Mouse (Mus musculus) adrenal gland, adult 2 months (tissue): Measurements from ENCODE around the gene Igf1r. TPM values are rescaled to one million over a fixed set of nuclear protein-coding genes. Genes with fewer than 3 reads are reported as not detected.

Experiments used
- DNase-seq: peaks from one replicate; pipeline ENCODE4 v3.0.0; 2021
- polyA plus RNA-seq: library from polyadenylated mRNA; depleted of rRNA; stranded (reverse); fragments of >200 nt; gene quantifications from 2 replicates; pipeline ENCODE4 v1.2.3, GENCODE M21; 2012
- total RNA-seq, 2 experiments: library from RNA; stranded (reverse); gene quantifications; 2 replicates each; pipeline ENCODE4 v1.2.3; 2021

Igf1r gene
- total and polyA plus RNA-seq, 3 experiments = 21.3 to 95.1 (median 41.2) TPM

DNA sequence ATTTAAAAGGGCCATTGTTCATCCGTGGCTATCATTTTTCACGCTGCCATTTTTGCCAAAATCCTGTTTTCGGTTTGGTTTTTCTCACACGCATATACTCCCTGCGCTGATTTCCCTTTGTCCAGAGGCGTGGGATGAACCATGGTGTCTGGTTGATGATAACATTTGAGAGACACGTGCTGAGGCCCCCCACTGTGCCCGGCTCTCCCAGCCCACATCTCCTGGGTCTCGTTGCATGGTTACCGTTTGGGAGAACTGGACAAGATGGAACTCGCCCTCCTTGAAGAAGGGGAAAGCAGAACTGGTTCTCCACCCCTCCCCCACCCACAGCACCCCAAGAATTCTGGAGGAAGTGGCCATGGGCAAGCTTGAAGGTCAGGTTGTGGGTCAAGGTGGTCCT lies 274.4 kb downstream of the Igf1r start:
- no peak for DNase-seq

DNA sequence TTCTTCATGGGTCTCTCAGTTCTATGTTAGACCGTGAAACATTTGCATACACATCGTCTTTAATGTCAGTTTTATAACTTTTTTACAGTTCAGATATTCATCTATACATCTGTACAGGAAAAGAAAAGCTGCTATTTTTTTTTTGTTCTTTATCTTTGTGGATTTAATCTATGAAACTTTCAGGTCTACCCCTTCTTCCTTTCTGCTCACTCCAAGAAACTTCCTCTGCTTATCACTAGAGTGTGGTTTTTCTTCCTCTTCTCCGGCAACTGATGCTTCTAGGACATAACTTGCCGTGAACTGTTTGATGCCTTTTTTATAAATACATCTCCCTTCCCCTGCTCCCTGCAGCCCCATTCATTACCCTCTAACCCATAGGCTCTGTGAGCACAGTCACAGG lies 275.0 kb downstream of the Igf1r start:
- DNase-seq = no peak

DNA sequence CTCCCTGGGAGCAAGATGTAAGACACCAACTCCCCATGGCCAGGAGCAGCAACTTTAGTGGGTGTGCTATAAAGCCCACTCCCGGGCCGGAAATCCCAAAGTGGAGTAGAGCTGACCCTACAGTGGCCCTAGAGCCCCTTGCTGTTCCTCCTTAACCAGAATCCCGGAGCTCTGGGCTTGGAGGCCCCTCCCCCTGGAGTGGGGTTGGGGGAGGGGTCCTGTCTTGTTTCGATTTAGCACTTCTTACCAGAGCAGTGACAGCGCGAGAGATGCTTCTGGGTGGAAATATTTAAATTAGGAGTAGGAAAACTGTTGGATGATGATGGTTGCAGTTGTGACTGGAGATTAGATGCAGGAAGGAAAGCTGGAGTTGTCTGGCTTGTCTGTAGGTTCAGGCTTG lies 275.9 kb downstream of the Igf1r start:
- DNase-seq = no peak

DNA sequence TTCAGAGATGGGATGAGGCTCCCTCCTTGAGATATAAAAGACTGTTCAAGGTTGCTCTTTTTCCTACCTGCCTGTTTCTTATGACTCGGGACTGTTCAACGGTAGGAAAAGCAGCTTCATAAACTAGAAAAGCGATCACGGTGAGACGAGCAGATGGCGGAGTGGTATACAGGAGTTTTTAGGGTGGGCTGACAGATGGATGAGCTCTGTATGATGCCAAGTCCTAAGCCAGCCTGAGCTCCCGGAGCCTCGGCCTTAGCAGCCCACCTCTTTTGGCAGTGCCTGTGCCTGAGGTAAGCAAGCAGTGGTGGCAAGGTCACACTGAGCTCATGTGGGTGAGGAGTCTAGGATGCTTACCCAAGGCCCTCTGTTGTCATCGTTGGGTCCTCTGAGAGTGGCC lies 278.2 kb downstream of the Igf1r start:
- no peak for DNase-seq

DNA sequence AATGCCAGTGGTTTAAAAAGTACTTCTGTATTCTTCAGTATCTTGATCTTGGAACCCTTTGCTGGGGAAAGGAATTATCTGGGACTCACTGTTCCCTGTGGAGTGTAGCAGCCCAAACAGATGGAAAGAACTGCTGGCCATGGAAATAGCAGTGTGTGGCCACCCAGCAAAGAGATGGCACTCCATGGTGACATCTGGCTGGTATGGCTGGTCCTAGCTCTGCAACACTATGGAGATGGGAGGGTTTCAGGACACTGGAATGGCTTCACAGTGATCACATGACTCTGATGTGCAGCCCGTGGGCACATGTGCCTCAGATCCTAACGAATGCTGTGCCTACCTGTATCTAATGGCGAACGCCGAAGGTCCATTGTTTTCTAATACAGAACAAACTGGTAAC lies 279.9 kb downstream of the Igf1r start:
- DNase-seq = no peak

DNA sequence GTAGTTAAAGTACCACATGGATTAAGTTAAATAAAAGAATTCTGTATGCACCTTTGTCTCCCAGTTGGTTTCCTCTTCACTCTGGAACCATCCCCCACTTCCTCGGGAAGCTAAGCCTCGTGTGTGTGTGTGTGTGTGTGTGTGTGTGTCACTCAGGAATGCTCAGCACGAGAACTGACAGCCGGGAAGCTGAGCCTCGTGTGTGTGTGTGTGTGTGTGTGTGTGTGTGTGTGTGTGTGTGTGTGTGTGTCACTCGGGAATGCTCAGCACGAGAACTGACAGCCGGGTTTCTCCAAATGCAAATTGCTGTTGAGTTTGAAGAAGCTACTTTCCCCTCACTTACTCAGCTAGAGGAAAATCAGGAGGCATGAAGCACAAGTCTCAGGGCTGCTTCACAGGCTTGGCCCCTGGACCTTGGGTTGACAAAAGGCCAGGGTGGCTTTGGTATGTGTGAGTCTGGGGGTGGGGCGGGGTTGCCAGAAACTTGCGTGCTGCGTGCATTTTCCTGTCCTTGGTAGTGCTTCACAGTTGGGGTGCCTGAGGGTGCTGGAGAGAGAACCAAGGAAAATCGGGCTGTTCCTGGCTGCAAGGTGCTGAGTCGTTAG lies 281.1 kb downstream of the Igf1r start:
- DNase-seq = peak; percentile 33

DNA sequence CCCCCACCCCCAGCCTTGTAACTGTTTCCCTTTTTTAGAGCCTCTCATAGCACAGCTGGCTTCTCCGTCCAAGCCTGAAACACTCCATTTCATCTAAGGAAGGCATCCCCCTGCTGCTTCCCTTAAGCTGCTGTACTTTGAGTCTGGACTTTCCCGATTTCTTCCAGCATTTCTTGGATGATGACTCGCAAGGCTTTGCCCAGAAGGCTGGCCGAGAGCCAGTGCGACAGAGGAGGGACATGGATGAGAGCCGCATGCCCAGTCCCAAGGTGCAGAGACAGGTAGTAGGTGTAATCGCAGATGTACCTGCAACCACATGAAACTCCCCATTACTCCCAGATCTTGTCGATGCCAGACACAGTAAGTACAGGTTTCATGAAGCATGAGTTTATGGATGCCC lies 284.2 kb downstream of the Igf1r start:
- no peak for DNase-seq

DNA sequence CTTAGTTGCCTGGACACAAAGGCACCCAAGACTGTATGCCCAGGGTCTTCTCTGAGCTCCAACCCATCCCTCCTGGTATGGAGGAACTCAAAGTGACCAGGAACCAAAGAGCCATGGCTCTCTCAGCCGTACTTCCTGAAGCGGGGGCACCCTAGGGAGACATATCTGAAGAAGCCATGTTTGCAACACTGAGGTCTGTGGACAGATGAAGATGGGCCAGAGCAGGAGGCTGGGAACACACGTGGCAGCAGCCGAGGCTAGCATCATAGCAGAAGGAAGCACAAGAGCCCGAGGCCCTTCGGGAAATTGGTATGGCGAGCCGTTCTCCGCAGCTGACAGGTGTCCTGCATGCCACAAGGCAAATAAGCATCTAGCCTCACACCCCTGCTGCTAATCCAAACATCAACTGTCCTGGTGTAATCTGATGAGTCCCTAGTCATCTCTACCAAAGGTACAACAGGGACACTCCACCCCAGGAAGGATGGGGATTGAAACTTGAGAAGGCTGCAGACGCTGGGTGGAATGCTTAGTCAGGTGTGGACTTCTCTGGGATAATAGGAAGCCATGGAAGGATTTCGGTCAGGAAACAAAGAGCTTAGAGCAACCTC lies 286.7 kb downstream of the Igf1r start:
- no peak for DNase-seq

DNA sequence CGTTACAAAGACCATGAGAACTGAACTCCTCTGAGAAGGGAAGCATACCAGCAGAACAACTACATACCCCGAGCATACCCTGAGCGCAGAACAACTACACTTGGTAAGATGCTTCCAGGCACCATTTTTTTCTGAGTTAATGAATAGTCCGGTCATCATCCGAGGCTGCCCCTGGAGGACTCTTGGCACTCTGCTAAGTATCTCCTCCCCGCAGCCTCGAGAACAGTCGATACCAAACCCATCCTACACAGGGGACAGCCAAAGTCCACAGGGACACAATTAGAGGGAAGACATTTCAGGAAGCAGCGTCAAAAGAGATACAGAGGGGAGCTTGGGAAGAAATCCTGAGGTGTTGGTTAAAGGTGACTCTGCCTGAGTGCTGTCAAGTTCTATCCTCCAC lies 288.6 kb downstream of the Igf1r start:
- no peak for DNase-seq

DNA sequence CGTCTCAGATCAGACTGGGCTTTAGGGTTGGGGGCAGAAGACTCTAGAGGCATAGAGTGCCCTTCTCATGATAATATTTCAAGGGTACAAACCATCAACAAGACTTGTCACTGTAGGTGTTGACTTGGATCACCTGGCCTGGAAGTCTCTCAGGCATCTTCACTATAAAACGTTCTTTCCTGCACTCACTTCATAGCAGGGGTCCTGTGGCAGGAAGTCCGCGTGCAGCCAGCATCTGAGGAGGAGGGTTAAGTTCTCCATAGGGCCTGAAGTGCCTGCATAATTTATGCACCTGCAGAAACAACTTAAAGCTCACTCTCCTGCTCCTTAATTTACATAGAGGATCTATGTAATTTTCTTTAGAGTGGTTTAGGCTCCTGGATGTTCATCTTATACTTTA lies 293.1 kb downstream of the Igf1r start:
- no peak for DNase-seq

DNA sequence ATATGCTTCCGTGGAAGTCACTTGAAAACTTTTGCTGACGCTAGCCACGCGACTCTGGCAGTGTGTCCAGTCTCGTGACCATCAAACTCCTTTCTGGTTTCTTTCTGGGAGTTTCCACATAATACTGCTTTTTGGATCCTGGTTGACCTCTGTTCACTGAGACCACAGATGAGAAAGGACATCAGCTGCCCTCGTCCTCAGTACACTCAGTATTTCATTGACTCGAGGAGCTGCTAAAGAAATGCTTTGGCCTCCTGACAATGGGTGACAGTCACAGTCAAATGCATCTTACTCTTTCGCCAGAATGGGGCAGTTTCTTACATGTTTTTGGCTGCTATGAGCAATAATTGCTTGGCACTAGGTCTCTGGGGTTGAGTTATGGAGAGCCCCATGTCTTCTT lies 293.6 kb downstream of the Igf1r start:
- no peak for DNase-seq

DNA sequence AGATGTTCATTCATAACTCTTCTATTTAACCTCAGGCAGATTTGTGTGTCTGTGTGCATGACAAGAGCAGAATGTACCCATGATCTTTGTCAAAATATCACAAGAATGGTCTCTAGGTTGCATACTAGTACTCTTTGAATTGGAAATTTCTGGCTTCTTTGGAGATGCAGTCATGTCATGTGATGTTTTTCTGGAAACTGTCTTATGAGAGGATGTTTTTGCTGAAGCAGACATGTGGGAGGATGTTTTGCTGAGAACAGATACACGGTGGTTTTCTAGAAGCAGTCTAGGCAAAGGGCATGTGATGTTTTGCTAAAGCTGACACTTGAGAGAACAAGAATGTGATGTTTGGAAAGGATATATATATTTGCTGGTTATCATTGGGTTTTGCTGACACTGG lies 297.8 kb downstream of the Igf1r start:
- no peak for DNase-seq

DNA sequence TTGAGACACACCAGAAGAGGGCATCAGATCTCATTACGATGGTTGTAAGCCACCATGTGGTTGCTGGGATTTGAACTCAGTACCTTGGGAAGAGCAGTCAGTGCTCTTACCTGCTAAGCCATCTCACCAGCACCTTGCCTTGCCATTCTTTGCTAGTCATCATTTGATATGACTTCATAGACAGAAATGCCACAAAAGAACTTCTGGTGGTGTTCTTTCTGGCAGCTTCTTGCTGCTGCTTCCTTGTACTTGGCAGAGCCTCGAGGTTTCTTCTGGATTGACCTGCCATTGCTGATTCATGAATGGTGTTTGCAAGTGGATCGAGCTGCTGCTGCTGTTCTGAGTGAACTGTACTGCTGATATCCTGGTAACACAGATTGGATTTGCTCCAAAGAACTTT lies 298.3 kb downstream of the Igf1r start:
- DNase-seq = no peak

DNA sequence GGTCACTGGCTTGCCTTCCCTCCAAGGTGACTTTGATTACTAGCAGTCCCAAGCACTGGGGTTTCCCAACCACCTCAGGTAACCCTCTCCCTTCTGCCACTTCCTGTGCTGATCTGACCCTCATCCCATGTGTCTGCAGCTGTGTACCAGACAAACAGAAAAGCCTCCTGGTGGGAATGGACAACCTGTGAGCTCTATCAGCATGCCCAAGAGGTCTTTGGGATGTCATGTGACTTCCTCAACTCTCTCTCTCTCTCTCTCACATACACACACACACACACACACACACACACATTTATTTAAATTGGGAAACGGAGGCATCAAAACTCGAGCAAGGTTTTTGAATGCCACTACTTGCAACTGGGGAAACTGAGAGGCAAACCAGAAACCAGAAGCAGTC lies 305.1 kb downstream of the Igf1r start:
- no peak for DNase-seq

DNA sequence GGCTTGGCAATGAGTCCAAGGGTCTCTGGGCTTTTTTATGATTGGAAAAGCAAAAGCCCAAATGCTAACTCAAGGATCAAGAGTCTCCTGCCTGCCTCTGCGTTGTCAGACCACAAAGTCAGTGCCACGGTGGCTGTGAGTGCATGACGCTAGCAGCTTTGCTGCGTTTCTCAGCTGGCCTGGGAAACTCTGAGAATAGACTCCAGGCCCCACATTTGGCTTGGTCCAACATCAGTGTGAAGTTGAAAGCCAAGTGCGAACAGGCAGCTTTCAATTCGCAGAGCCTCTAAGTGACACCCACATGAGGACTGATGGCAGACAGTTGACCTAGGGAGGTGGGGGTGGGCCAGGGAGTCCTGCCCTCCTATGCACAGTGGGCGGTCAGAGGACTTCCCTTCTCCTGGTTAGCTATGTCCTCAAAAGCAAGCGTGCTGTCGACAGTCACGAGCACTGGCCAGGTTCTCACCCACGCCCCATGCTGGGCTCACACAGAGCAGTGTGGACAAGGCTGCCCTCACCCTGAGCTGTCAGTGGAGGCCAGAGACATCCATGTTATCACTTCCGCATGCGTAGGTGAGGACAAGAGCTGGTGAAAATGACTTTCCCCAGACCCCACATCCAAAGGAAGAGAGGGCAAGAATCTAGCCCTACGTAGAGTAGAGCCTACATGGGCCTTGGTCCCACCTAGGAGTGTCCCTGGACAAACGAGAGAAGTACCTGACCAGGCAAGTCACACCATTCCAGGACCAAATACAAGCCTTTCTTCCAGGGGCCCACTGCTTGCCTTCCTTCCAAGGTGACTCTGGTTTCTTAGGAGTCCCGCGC lies 305.9 kb downstream of the Igf1r start:
- DNase-seq = no peak

DNA sequence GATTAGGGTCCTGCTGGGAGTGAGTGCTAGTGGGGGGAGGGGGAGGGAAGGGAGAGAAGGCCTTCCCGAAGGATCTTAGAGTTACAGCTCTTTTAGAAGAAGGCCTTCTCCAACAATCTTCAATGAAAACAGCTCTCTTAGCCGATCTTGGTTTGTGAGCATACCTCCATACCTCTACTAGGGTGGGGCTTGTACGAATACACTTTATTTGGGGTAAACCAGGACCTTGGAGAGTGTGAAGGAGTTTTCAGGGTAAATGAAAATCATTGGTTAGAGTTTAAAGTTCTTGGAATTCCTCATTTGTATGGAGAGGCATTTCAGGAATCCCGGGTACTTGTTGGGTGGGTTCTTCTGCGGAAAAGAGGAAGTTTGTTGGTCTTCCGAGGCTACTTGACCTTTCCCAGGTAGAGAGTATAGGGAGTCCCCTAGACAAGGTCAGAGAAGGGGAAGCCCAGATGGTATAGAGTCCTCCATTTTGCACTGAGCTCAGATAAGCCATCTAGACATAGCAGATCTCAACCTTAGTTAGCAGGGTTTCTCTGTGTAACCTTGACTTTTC lies 307.0 kb downstream of the Igf1r start:
- no peak for DNase-seq

DNA sequence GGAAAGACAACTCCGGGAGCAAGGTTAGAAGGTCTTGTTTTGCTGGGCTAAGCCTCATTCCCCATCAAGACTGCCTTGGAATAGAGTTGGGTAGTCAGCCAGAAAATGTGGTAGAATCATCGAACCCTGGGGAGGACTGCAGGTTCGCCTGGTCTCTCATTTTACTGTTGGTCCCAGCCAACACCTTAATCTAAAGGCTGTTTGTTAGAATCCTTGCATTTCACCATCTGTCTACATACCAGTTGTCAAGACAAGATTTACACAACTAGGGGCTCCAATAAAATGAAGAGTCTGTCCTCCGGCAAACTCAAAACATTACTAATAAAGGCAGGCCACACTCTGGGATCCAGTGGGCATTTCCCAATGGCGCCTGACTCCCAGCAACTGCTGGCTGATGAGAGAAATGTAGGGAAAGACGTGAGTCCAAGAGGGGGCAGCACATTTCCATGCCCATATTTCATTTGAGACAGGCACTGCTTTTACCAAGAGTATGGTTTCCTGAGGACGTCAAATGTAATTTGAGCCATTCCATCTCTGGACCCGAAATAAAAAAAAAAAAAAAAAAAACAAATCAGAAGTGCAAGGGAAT lies 310.1 kb downstream of the Igf1r start:
- DNase-seq = no peak

DNA sequence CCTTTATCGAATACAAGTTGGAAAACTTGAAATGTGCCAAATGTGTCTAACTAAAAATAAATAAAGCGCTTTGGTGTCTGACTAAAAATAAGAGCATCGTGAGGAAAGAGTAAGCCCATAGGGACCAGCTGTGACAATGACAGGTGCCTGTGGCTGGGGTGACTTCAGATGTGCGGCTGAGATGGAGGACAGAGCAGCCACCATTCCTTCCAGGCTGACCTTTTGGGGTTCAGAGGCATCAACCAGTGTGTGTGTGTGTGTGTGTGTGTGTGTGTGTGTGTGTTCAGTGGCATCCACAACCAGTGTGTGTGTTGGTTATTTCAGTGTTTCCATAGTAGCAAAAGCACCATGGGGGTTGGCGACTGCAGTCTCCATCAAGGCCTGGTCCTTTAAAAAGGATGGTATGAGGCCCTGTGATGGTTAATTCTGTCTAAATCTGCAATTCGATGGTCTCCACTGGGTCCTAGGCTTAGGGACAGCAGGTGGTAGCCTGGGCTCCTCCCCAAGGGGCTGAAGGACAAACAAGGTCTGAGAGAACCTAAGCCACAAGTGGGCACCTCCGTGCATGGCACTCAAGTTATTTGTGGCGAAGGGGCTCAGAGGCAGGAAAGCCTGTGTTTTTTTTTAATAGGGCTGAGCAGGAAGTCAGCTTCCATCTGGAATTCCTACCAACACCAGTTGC lies 310.9 kb downstream of the Igf1r start:
- no peak for DNase-seq

DNA sequence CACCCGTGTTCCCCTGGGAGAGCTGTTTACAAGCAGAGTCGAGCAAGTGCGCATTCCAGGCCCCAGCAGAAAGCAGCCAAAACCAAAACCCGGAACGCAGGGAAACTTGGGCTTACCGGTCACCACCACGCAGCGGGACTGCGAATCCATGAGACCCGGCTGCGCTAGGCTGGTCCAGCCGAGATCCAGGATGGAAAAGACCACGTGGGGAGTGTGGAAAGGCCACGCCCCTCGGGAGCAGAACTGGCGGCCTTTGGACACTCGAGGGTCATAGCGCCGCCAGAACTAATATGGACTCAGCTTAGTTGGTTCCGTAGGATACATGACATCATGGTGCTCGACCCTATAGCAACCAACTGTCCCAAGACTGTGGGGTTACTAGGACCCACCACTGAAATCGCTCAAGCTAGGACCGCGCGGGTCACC lies 311.4 kb downstream of the Igf1r start, which contains the start of gene Pgpep1l:
Gene Pgpep1l (minus strand): TSS at position 206 of the 426 bp plus-strand sequence.
- peak; percentile 43 for DNase-seq

DNA sequence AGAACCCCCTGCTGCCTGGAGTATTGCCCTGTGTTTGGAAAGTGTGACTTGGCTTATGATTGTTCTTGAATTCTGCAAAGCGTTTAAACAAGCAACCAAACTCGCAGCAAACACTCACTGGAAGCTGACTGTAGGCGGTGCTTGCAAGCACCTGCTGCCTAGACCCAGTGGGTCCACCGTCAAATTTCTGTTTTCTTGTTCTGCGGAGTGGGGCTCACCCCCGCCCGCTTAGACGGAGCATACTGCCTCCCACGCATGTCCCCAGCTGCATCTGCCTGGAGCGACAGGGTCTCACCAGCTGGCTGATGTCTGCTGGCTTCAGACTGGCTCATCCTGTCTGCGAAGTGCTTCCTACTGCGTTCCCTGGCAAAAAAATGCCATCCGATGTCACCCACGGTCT lies 311.9 kb downstream of the Igf1r start:
- peak; percentile 15 for DNase-seq

DNA sequence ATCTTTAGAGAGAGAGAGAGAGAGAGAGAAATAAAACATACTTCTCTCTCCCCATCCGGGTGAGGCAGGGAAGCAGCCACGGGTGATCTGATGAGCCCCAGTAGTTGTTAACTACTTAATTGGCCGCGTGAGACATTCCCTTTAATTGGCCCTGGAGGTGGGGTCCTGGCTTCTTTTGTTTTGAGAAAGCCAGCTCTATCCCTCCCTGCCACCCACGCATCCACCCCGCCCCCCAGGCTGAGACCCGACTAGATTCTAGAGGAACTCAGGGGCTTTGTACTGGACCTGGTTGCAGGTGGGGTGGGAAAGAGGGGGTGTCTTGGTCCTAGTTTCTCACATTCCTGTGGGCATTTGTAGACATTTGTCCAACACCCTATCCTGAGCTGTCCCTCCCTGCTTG lies 312.8 kb downstream of the Igf1r start:
- DNase-seq = no peak

DNA sequence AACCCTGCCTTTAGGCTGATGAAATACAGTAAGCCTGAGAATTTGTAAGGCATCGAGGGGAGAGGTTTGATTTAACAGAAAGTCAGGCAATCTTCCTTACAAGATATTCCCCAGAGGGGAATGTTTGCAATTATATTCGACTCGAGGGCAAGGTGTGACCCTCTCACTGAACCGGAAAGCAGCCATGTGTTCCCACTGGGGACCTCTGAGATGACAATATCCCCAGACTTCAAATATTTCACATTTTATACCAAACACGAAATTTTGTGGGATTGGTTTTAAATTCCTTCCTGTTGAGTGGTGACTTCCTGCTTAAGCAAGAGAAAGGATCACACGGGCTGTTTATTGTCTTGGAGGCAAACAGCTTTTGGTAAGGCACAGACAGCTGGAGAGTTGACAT lies 314.1 kb downstream of the Igf1r start:
- no peak for DNase-seq
